Mouse (Mus musculus) erythroblast, embryonic 14.5 days (primary cell): ENCODE data around the gene Plpp7. TPM values are rescaled to one million over a fixed set of nuclear protein-coding genes. Genes with fewer than 3 reads are reported as not detected.
A peak's percentile ranks its signal among the peaks of the same experiment; 100 is the strongest.

Experiments used
- H3K27me3 ChIP-seq: 2 replicates; pipeline ENCODE4 v1.6.1; 2012; ENCODE audit warnings: inconsistent platforms; ENCODE audit not compliant: control insufficient read depth
- H3K36me3 ChIP-seq: 2 replicates; pipeline ENCODE4 v1.6.1; 2012; ENCODE audit warnings: mild to moderate bottlenecking, inconsistent platforms; ENCODE audit not compliant: control insufficient read depth
- H3K4me1 ChIP-seq: 2 replicates; pipeline ENCODE4 v1.6.1; 2012; ENCODE audit warnings: inconsistent platforms; ENCODE audit not compliant: control insufficient read depth
- H3K4me3 ChIP-seq: replicated peaks from 2 replicates; pipeline ENCODE3; 2012; ENCODE audit warnings: moderate library complexity, mild to moderate bottlenecking, inconsistent platforms
- H3K9me3 ChIP-seq: 2 replicates; pipeline ENCODE4 v1.6.1; 2012; ENCODE audit warnings: low read length, inconsistent platforms, mixed read lengths; ENCODE audit not compliant: control insufficient read depth
- GATA1 ChIP-seq: IDR thresholded peaks from 2 replicates; pipeline ENCODE4 v1.6.1; 2012; ENCODE audit warnings: low read length, inconsistent platforms, mixed read lengths
- TAL1 ChIP-seq: IDR thresholded peaks from 3 replicates; pipeline ENCODE4 v1.6.1; 2012; ENCODE audit warnings: low read length, inconsistent platforms, mixed read lengths
- polyA plus RNA-seq: library from polyadenylated mRNA; stranded (reverse); fragments of >175 nt; gene quantifications from 2 replicates; pipeline ENCODE4 v1.2.3, GENCODE M21; 2012

The Plpp7 gene
- polyA plus RNA-seq, 1 experiment, result 0.48 TPM

DNA sequence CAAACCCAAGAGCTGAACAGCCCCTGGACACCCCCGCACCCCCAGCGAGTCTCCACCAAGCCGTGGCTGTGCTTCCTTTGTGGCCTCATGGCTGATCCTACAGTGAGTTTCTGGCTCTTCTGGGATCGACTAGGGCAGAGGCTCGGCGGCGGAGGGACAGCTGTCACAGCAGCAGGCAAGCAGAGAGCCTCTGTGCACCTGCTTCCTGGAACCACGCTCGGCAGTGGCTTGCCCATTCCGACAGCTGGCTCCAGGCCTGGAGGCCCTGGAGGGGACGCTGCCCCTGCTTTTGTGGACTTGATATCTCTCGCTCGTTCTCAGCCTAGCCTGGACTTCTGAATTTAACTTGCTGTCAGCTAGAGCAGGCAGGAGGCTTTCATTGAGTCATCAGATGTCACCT lies 30.4 kb upstream of the Plpp7 start:
- Histone ChIP-seq H3K27me3 (no peaks in the 10 kb centered on the region), H3K4me1 (peaks cover 91% of the 10 kb centered on the region), H3K36me3 (peaks cover 91% of the 10 kb centered on the region), H3K9me3 (no peaks in the 10 kb centered on the region), H3K4me3 (no peak overlapping the region)
- TF ChIP-seq TAL1 (no peak), GATA1 (no peak)

DNA sequence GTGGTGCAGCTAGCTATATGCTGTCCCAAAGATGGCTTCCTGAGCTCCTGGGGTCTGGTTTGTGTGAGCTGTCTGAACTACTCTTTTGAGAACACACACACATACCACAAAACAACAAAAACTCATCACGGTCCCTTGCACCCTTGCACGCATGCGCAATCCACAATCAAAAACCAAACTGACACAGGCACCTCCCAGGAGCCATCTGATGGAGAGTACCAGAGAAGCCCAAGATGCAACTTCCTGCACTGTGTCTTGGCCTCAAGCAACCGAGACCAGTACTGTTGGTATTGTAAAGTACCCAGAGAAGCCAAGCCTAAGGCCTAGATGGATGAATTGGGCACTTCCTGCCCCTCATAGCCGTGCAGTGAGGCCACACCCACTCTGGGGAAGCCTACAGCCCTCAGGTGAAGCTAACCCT lies 29.9 kb upstream of the Plpp7 start:
- TF ChIP-seq TAL1 (no peak), GATA1 (no peak)
- no peaks in the 10 kb centered on the region for H3K27me3 ChIP-seq
- H3K36me3 ChIP-seq, result peaks cover 96% of the 10 kb centered on the region
- H3K4me1 ChIP-seq, result peaks cover 86% of the 10 kb centered on the region
- no peaks in the 10 kb centered on the region for H3K9me3 ChIP-seq
- H3K4me3 ChIP-seq, result no peak overlapping the region

DNA sequence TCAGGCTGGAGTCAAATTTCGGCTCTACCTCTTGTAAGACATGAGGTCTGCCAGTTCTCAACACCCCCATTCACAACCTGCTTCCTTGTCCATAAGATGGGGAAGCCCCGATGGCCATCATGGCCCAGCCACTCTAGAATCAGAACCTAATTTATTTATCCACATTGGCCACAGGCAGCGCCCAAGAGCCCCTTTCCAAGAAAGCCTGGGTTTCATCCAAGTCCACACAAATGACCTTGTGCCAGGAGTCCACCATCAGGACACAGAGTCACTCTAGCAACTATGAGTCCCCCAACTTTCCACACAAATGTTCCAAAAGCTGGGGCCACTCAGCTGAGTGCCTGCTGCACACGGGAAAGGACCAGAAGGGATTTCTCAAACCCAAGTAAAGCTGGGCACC lies 29.3 kb upstream of the Plpp7 start:
- TF ChIP-seq GATA1, result no peak
- no peak for TF ChIP-seq TAL1
- Histone ChIP-seq H3K4me1 (peaks cover 86% of the 10 kb centered on the region), H3K4me3 (no peak overlapping the region), H3K27me3 (no peaks in the 10 kb centered on the region), H3K9me3 (no peaks in the 10 kb centered on the region), H3K36me3 (peaks cover 97% of the 10 kb centered on the region)

DNA sequence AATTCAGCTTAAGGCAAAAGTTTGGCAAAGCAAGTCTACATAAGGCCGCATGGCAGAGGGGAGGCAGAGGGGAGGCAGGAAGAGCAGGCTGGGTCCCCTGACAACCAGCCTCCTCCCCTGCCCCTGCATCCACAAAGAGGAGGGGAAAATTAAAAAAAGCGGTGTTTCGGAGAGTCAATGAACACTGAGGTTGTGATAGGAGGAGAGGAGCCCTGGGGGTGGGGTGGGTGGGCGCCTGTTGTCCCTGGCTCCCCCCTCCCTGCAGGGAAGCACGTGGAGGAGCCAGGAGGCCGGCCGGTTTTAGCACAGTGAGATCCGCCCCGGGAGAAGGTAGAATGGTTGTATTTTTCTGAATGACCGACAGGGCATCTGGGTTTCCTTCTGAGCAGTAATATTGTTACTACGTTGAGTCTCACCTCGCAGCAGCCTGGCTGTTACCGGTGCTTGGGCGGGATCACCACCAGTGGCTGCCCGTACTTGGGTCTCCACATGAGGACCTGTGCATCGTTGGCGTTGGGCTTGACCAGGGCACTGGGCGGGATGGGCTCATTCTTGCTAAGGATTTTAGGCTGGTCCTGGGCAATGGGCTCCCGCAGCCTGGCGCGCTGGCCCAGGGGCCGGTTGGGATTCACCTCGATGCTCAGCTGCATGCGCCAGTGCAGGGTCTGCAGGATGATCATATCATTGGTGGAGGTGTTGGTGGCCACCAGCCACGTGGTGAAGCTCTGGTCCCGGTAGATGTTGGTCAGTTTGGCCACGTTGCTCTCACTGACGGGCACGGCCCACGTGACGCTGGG lies 26.3 kb upstream of the Plpp7 start:
- Histone ChIP-seq H3K4me3 (no peak overlapping the region), H3K4me1 (peaks cover 78% of the 10 kb centered on the region), H3K27me3 (no peaks in the 10 kb centered on the region), H3K36me3 (peaks cover 100% of the 10 kb centered on the region), H3K9me3 (no peaks in the 10 kb centered on the region)
- no peak for TF ChIP-seq TAL1
- TF ChIP-seq GATA1, result no peak

- H3K4me3 ChIP-seq, result no peak overlapping the region
Observed at GRCm38 (mm10) chr2:32070747-32071146, 24.6 kb upstream of the Plpp7 start.

GRCm38 (mm10) chr2:32074404-32074803 lies 20.9 kb upstream of the Plpp7 start:
- Histone ChIP-seq H3K36me3 (peaks cover 98% of the 10 kb centered on the region), H3K9me3 (no peaks in the 10 kb centered on the region), H3K4me1 (peaks cover 73% of the 10 kb centered on the region)

More at GRCm38 (mm10) chr2:32070747-32071146, 24.6 kb upstream of the Plpp7 start:
- Histone ChIP-seq H3K9me3 (no peaks in the 10 kb centered on the region), H3K4me1 (peaks cover 76% of the 10 kb centered on the region), H3K36me3 (peaks cover 100% of the 10 kb centered on the region), H3K27me3 (no peaks in the 10 kb centered on the region)
- TF ChIP-seq TAL1, result no peak
- no peak for TF ChIP-seq GATA1

DNA sequence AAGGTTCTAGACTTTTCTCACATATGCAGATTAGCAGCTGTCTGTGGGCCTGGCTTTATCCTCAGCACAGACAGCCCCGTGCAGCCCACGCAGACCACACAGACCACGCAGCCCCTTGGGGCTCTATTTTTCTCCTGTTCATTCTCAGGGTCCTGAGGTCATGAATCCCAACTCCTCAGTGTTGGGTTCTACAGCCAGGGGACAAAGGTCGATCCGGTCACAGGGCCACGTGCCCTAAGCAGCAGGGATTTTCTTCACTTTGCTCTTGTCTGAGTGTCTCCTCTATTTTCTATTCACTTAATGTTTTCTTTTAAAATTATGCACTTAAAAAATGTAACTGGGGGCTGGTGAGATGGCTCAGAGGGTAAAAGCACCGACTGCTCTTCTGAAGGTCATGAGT lies 20.0 kb upstream of the Plpp7 start:
- H3K4me1 ChIP-seq, result peaks cover 79% of the 10 kb centered on the region
- TF ChIP-seq TAL1 (no peak), GATA1 (no peak)
- H3K4me3 ChIP-seq, result no peak overlapping the region
- H3K9me3 ChIP-seq, result no peaks in the 10 kb centered on the region
- no peaks in the 10 kb centered on the region for H3K27me3 ChIP-seq
- peaks cover 98% of the 10 kb centered on the region for H3K36me3 ChIP-seq

More at GRCm38 (mm10) chr2:32074404-32074803, 20.9 kb upstream of the Plpp7 start:
- Histone ChIP-seq H3K27me3 (no peaks in the 10 kb centered on the region), H3K4me3 (no peak overlapping the region)
- TF ChIP-seq TAL1 (no peak), GATA1 (no peak)

- H3K9me3 ChIP-seq, result no peaks in the 10 kb centered on the region
- peak overlapping the region; percentile 88 for H3K4me3 ChIP-seq
- peaks cover 85% of the 10 kb centered on the region for H3K4me1 ChIP-seq
- H3K27me3 ChIP-seq, result peaks cover 3% of the 10 kb centered on the region; the same call in 1 of the 2 replicates
- TF ChIP-seq GATA1, result no peak
- TF ChIP-seq TAL1, result no peak
- H3K36me3 ChIP-seq, result peaks cover 98% of the 10 kb centered on the region
Observed at GRCm38 (mm10) chr2:32077744-32078143, 17.6 kb upstream of the Plpp7 start.

DNA sequence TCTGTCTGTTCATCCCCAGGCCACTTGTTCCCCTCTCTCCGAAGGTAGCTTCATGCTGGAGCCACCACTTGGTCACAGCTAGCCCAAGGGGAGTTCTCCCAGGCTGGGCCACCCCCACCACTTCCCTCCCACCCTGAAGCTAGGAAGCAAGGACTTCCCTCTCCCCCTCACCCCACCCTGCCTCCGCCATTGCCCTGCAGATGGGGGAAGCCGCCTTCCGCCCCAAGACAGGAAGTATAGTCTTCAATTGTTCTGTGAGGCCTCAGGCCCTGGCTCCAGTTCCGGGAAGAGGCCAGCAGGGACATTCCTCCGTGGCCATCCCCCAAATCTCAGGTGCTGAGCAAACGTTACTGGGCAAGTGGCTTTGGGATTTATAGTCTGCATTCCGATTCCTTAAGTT lies 16.8 kb upstream of the Plpp7 start:
- H3K27me3 ChIP-seq, result peaks cover 7% of the 10 kb centered on the region; the same call in 1 of the 2 replicates
- H3K9me3 ChIP-seq, result no peaks in the 10 kb centered on the region
- H3K36me3 ChIP-seq, result peaks cover 94% of the 10 kb centered on the region
- H3K4me1 ChIP-seq, result peaks cover 84% of the 10 kb centered on the region
- no peak for TF ChIP-seq TAL1
- no peak for TF ChIP-seq GATA1
- H3K4me3 ChIP-seq, result peak overlapping the region; percentile 88
